Mouse (Mus musculus) B cell, adult (primary cell): Measurements from ENCODE around the gene Speer3. TPM values are rescaled to one million over a fixed set of nuclear protein-coding genes. Genes with fewer than 3 reads are reported as not detected.

Experiments used
- total RNA-seq: library from RNA; stranded (reverse); gene quantifications from 4 replicates; pipeline ENCODE4 v1.2.4, GENCODE M21; 2023; ENCODE audit not compliant: inconsistent age

Speer3 gene
- total RNA-seq, result not detected in 4 replicates

DNA sequence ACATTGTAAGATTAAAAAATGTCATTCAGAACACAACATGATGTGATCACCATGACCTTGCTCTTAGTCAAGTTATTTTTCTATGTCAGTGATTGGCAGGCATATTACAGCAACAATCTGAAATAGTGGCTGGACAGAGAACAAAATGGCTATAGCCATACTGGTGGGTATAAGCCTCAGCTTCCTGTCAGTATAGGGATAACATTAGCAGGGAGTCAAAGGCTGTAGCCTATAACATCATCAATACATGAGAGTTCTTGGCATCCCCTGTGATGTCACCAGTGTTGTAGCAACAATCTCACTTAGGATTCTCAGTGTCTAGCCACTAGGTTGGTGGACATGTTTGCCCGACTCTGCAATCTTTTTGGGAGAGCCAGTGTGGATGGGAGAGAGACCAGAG lies at the start of gene Speer3:
Gene Speer3 (plus strand): TSS at position 301 of the 400 bp plus-strand sequence.

Other genes with a start within 250 kb of the Speer3 start
- not detected in 4 replicates for gene Sema3e, start 233.7 kb downstream of the Speer3 start, total RNA-seq